Mouse (Mus musculus) neural tube, embryonic 10.5 days (tissue): ENCODE results near the gene Tmem132b.
A peak's percentile ranks its signal among the peaks of the same experiment; 100 is the strongest.

Experiments
- DNase-seq: peaks from one replicate; pipeline ENCODE4 v3.0.0-alpha.2; 2017; ENCODE audit warnings: low spot score; ENCODE audit errors: extremely low spot score

Gene Tmem132b

DNA sequence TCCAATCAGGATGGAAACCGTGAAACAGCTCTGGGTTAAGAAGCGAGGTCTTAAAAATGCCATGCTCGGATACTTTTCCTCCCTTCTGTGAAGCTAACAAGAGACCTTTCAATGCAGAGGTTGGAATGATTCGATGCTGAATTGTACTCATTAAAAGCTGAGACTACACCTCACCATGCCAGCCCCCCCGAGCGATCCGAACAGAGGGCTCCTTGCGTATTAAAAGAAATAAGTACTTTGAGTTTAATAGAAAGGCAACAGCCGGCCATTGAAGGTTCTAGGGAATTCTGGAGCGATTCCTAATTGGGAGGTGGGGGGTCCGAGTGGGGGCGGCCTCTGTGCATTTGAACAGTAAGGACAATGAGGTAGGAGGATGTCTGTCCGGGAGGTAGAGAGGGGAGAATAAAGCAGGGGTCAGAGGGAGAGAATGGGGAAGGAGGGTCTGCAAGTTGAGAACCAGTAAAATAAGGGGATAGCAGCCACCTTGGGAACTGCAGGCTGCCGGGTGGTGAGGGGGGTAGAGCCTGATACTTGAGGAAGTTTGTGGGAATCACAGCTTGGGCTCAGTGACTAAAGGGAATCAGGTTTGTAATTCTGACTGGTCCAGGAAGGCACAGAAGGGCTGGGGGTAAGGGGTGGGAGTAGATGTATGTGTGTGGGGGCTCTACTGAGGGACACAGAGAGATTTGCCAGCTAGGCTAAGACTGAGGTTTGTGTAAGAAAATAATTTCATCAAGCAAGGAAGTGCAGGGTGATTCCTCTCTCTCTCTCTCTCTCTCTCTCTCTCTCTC lies 127.6 kb downstream of the Tmem132b start:
- no peak for DNase-seq

DNA sequence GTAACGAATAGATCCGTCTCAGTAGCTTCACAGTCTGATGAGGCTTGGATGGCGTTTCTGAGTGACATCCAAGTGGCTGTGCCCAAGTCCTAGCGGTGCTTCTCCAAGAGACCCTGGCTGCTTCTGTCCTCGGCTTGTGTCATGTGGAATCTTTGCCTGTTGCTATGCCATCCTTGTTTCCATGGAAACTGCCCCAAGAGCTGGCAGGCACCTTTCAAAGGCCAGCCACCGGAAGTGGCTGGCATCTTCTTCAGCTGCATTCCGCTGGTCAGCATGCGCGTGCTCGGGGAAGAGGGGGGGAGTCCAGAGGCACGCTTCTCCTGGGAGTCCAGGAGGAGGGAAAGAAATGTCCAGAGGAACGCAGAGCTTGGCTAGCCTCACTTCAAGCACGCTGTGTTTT lies 144.0 kb downstream of the Tmem132b start:
- DNase-seq = no peak

DNA sequence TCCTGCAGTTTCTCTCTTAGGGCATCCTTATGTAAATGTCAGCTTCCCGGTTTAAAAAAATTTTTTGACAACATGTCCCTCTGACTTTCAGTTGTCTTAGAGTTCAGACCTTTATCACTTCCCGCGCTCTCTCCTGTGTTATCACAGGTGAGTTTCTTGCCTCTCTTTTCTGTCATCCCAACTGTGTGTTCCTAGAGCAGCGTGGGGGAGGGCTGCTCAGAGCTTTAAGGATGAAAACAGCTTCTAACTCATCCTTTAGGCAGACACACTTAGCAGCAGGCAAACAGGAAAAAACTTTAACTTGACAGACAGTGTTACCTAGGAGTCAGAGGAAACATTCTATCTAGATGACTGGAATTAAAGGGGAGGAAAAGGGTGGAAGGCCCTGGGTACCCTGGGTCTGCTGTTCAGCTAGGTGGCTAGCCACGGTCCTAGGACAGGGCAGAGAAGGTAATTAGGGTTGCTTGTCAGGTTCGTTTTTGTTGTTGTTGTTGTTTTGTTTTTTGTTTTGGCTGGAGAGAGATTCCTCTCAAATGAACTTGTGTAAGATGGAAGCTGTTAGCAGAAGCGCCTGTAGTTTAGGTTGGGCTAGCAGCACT lies 144.6 kb downstream of the Tmem132b start:
- no peak for DNase-seq

DNA sequence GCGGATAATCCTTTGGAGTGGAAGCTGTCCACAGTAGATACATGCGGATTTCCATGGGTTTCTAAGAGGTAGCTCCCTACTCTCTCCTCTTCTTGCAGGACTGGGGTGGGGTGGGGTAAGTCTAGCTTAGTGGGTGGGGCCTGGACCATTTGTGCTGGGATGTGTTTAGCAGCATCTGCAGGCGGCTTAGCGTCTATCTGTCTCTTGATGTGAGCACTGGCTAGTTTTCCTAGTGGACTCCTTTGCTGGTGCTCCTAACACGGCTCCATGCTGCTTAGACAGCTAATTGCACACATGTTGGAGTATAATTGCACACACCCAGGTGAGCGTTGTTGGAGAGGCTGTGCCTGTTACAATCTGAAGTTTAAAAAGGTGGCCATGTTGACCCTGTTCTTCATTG lies 149.3 kb downstream of the Tmem132b start:
- no peak for DNase-seq

DNA sequence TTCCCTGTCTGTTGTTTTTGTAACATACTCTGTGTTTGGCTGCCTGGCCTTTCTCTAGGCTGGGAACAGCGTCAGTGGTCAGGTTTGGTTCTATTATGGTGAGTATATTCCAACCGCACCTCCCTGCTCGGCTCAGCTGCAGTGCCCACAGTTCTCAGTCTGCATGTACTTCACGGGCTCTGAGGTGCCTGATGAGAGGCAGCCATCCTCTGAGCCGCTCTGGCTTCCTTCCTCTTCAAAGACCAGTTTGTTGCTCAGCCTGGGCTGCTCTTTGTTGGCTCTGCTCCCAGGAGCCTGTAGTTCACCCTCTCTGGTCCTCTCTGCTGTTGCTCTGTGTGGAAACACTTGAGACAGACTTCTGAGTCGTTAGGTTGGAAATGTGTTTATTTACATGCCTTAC lies 151.9 kb downstream of the Tmem132b start:
- no peak for DNase-seq

DNA sequence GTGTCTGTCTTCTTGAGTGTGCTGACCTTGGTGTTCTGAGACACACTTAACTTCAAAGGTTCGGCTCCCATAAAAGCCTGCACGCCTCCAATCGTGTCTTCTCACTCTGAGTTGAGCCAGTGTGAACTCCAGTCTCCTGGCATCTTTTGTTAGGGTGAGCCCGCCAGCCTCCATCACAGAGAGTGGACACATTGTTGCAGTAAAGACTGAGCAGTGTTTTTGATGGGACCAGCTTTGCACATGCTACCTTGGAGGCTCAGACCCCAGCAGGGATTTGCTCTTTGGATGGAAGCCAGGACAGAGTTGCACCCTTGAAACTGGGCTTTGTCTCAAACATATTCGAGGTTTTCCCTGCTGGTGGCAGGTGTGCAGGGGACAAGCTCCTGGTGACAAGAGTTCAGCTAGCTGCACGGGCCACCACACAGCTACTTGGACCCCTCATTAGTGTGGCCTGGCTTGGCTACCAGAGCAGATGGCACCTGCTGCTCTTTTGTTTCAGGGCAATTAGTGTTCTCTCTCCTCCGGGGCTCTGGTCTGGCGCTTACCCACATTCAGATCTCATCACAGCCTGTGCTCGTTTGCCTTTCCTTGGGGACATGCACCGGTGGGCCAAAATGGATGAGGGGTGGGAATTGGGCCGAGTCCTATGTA lies 154.2 kb downstream of the Tmem132b start:
- no peak for DNase-seq

DNA sequence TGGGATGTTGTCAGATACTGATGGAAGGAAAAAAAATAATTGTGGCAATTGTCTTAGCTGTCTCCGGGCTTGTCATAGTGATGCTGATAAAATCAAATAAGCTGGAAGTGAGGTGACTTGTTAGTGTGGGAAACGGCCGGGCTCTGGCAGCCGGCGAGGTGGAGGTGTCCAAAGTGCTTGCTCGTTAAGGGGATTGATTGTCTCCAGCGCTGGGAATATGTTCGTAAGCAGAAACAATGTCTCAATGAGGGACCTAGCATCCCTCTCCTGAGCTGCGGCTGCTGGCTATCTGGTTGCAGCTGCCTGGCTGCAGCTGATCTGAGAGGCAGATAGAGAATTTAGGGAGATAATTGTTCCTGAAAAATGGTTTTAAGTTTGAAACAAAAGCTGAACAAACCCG lies 161.0 kb downstream of the Tmem132b start:
- no peak for DNase-seq

DNA sequence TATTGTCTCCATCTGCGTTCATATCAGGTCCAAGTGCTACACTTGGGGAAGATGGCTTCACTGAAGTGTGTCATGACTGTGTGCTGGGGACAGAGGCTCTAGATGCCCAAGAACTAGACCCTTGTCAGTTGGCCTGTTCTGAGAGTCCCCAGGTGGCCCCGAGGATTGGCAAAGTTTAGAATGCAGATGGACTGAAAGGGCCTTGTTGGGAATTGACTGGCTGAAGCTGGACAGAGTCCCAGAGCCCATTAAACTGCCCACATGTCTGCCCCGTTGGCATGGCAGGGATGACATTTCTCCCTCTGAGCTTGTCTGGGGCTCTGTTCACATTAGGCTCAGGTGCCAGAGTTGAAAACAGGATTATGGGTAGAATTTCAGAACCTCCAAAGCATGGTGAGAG lies 167.8 kb downstream of the Tmem132b start:
- DNase-seq = no peak

DNA sequence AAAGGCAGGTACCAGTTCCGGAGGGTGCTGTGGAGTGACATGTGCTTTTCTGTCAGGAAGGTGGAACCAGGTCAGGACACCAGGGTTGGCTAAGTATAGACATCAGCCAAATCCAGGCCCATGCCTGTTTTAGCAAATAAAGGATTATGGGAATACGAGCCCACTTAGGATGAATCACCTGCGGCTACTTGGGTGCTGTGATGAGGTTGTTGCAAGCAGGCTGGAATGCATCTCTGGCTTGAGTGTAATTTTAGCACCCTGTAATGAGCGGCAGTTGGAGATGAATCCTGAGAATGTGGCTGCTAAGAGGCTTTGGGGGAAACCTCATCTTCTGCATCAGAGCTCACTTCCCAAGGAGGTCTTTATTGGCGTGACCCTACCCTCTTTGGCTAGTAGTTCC lies 168.7 kb downstream of the Tmem132b start:
- no peak for DNase-seq

DNA sequence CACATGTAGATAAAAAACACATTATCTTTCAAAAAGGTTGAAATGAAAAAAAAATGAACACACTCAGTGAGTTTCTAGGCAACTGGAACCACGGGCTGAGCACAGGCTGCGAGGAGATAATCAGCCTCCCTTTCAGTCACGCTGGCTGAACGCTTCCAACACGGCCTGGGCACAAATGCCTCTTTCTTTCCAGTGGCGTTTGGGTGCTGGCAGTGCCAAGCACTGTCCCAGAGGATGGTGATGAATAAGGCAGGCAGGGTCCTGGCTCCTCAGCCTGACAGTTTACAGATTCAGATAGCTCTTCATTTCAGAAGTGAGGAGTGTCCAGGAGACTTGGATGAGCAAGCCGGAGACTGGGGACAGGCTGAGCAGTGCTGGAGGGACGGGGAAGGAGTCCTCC lies 173.8 kb downstream of the Tmem132b start:
- no peak for DNase-seq

DNA sequence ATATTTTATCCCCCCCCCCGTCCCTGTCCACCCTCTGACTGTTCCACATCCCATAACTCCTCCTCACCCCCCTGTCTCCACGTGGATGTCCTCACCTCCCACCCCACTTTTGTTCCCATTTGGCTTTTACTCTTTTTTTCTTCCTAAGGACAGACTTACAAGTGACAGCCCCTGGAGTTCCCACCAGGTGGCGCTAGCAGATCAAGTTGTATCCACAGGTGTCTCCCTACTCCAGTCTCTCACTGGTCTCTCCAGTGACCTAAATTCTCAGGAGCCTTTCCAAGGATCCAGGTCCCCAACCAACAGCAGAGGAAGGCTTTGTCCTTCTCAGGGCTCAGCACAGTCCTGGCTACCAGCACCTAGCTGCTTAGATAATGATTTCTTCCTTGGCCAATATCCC lies 177.6 kb downstream of the Tmem132b start:
- DNase-seq = peak; percentile 57

DNA sequence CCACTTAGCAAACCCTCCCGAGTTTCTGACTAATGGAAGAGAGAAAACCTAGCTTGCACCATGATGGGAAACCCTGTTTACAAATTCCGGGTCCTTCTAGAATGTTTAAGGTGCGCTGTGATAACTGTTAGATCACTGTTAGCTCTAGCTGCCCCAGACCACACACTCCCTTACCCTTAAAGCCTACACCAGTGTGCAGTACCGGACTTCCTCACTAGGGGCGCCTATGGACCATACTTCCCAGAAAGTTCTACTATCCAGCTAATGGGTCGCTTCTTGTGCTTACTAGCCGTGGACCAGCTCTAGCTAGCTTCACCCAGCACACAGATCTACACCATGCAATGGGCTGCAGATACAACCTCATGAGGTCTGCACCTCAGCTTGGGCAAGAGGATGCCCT lies 195.2 kb downstream of the Tmem132b start:
- no peak for DNase-seq

DNA sequence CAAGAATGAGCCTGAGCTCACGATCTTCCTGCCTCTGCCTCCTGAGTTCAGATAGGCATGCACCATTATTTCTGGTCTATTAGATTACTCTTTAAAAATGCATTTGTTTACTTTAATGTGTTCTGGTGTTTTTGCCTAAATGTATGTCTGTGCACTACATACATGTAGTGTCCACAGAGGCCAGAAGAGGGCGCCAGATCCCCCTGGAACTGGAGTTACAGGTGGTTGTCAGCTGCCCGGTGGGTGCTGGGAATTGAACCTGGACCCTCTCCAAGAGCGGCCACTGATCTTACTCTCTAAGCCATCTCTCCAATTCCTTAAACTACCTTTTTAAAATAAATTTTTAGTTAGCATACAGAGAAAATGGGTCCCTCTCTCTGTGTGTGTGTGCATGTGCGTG lies 195.9 kb downstream of the Tmem132b start:
- no peak for DNase-seq

DNA sequence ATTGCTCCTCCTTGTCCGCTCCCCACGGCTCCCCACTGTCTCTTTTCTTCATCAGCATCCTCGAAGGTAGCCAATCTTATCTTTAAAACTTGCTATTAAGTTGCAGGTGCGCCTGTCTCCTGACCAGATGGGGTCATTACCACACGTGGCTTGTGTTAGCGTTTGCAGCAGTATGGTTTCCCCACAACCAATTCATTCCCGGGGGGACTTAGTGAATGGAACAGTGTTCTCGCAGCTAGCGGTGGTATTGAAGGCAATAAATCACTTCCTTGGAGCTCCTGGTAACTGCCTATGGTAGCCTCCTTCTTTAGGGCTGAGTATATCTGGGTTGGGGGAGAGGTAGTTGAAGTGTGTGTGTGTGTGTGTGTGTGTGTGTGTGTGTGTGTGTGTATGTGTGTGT lies 196.4 kb downstream of the Tmem132b start:
- DNase-seq = no peak

DNA sequence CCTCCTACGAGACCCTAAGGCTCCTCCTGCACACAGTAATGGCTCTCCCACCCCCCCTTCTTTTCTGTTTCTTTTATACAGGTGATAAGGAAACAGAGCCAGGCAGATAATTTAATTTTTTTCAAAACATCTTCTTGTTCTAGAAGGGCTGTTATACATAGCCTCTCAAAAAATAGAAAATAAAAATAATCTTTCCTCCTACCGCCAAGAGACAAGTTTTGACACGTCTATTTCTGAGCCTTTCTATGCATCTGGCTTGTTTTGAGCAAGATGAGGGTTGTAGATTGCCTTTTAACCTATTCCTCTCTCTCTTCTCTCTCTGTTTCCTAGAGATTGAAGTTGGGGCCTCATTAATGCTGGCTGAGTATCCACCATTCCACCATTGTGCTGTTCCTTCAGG lies 196.9 kb downstream of the Tmem132b start:
- no peak for DNase-seq

DNA sequence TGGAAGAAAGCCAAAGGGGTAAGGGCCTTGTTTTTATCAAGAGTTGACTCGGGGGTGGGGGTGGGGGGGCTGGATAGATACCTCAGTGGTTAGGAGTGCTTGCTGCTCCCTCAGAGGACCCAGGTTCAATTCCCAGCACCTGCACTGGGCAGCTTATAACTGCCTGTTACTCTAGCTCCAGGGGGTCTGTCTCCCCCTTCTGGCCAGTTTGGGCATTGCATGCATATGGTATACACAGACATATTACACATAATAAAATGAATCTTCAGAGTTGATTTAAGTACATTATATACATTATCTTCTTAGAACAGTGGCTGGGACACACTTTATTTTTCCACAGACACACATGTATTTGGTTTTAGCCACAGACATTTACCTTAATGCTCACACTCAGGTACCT lies 202.2 kb downstream of the Tmem132b start:
- no peak for DNase-seq

DNA sequence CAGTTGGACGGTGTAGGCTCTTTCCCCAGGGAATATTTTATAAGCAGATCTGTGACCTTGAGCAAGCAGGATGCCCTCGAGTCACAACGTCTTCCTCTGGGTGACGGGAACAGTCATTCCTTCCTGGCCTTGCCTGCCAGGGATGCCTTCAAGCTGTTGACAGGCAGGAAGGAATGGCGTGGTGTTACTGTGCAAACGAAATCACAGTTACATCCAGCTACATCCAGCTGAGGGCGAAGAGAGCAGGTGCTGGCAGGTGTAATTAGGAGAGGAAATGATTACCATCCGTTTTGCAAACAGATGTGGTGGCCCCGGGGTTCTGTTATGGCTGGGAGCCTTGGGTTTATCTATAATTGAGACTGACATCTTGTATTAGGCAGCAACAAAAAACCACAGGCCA lies 205.5 kb downstream of the Tmem132b start:
- DNase-seq = no peak

DNA sequence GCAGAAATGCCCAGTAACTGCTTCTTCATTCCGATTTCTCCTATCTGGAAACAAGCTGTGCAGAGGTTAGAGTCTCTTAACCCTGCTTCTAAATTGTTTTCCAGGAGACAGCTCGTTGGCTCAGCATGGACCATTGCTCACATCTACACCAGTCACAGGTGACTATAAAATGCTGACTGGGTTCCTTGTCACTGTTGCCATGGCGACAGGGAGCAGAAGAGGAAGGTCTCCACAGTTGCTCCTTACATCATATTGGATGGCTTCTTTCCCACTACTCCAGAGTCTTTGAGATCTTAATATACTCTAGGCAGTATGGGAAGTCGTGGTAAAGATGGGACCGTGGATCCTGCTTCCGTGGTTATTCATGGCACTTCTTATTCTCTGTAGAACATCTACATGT lies 211.9 kb downstream of the Tmem132b start:
- DNase-seq = no peak

DNA sequence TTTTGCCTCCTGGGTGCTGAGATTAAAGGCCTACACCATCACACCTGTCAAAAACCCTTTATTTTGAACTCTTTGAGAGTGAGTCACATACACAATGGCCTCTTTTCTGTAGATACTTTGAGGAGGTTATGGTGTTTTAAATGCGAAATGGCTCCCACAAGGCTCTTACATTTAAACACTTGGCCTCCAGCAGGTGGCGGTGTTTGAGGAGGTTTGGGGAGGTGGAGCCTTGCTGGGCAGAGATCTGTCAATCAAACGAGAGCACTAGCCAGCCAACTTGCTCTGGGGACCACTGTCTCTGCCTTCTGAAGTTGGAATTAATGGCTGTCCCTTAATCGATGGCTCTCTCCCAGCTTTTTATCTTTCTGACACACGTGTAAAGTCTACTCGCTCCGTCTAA lies 214.2 kb downstream of the Tmem132b start:
- DNase-seq = peak; percentile 18

DNA sequence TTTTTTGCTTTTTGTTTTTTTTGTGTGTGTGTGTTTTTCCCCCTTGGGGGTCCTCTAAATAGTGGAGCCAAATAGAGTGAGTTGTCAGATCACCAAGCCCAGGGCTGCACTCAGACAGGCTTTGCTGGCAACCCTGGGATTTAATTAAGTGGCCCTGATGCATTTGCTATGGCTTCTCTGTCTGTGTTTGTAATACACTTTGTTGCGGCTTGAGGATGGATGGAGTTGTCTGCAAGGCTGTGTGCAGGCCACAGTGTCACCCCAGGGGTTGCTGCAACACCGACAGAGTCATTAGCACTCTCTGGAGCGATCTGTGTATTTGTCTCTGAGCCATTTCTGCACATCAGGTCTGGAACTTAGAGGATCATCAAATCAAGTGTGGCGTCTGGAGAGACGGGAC lies 219.9 kb downstream of the Tmem132b start:
- no peak for DNase-seq

DNA sequence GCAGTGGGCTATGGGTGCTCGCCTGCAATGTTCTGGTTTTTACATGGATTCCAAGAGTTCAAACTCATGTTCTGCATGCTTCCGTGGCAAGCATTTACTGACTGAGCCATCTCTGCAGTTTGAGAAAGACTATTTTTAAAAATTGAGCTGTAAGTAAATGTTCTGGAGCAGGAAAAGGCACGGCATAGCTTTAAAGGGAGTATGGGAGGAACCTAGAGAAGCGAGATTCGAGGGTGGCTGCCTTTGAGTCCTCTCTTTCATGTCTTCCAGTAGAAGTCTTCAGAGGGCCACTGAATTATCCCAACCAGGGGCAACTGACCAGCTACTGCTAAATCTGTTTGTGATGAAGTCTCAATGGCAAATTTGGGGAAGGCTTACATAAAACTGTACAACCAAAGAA lies 221.0 kb downstream of the Tmem132b start:
- DNase-seq = no peak

DNA sequence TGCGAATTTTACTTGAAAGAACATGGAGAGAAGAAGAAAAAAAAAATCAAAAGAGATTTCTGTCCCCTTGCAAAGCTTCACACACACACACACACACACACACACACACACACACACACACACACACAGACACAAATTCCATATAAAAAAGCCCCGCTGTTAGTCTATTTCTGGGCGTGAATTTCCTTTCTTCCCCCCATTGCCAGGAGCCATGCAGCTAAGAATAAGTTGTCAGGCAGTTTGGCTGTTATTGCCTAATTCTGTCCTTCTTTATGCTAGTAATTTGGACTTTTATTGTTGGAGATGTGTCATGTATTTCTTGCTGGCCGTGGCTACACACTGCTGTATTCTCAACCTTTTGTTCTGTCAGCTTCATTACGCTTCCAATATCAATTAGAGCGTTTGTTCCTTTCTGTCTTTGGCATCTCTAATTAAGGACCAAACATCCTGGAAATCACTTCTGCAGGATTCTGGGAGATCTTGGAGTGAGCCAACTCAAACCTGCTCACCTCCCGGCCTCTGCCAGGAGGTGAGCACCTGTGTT lies 225.5 kb downstream of the Tmem132b start:
- no peak for DNase-seq

DNA sequence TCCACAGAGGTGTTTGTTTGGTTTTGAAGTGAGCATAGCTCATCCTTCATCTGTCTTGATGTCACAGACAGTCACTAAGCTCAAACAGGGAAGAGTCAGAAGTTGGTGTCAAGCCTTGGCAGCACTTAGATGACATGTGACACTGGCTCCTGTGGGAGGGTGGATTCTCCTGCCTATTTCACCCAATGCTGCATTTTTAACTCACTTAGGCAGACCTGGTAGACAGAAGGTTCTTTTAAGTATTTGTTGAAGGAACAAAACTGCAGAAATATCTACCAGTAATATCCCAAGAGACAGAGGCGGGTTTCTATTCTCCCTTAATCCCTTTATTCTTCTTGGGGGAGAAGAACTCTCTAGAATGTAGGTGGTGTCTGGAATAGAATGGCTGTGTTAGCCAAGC lies 226.9 kb downstream of the Tmem132b start:
- no peak for DNase-seq
